Mouse (Mus musculus) cerebellum, adult 2 months (tissue): ENCODE measurements at regions not wholly inside any gene's neighbourhood (a gene's known extent, or its start where the extent isn't known, plus 50 kb on each side); places are given as distances from the start of the nearest gene placed in this dataset.

Source experiments
- DNase-seq, 2 experiments: peaks; one replicate each; pipeline ENCODE4 v3.0.0; 2021
- H3K27ac ChIP-seq: fragments of 200-500 bp; 2 replicates; pipeline ENCODE4 v1.5.1; 2012; ENCODE audit warnings: low read length, control low read depth, inconsistent platforms; ENCODE audit not compliant: insufficient read depth
- H3K27me3 ChIP-seq: fragments of 200-500 bp; 2 replicates; pipeline ENCODE4 v1.6.1; 2012; ENCODE audit warnings: inconsistent platforms, mild to moderate bottlenecking, low read length, moderate library complexity; ENCODE audit not compliant: control insufficient read depth, insufficient read depth
- H3K4me1 ChIP-seq: fragments of 200-500 bp; 2 replicates; pipeline ENCODE4 v1.6.1; 2011; ENCODE audit warnings: low read length; ENCODE audit not compliant: control insufficient read depth, insufficient read depth
- H3K4me3 ChIP-seq: fragments of 200-500 bp; replicated peaks from 2 replicates; pipeline ENCODE3; 2011; ENCODE audit warnings: mild to moderate bottlenecking, low read depth, low read length, control low read depth; ENCODE audit not compliant: insufficient read depth
- CTCF ChIP-seq: fragments of 200-500 bp; IDR thresholded peaks from 2 replicates; pipeline ENCODE4 v1.5.1; 2011; ENCODE audit warnings: low read depth, mild to moderate bottlenecking, control low read depth, low read length, moderate library complexity, borderline replicate concordance; ENCODE audit not compliant: insufficient read depth
- POLR2A ChIP-seq: fragments of 200-500 bp; IDR thresholded peaks from 2 replicates; pipeline ENCODE4 v1.6.1; 2011; ENCODE audit warnings: low read length, control low read depth, borderline replicate concordance; ENCODE audit not compliant: insufficient read depth
- WGBS: fragments of 180-500 bp; shearing (Covaris S2); methylation state at CpG from one replicate; pipeline ENCODE4 v1.1.7; 2018; 5-methylcytosine and 5-hydroxymethylcytosine counted together

- WGBS = 37% methylated on average over 10 of the region's 10 CpGs
- Histone ChIP-seq H3K27me3 (no peaks in the 10 kb centered on the region), H3K4me3 (no peak overlapping the region), H3K4me1 (no peaks in the 10 kb centered on the region), H3K27ac (no peak overlapping the region)
- DNase-seq = no peak
- TF ChIP-seq POLR2A (no peak), CTCF (no peak)
These were observed 257.9 kb upstream of the Zfp64 start for GRCm38 (mm10) chr2:169213314-169213713.

GRCm38 (mm10) chr2:169212676-169213257 is 257.4 kb upstream of the Zfp64 start:
- WGBS = 52% methylated on average over 3 of the region's 3 CpGs
- H3K27me3 ChIP-seq = no peaks in the 10 kb centered on the region
- H3K27ac ChIP-seq = no peak overlapping the region
- no peaks in the 10 kb centered on the region for H3K4me1 ChIP-seq
- H3K4me3 ChIP-seq = no peak overlapping the region
- no peak for DNase-seq
- TF ChIP-seq POLR2A = no peak
- no peak for TF ChIP-seq CTCF

DNA sequence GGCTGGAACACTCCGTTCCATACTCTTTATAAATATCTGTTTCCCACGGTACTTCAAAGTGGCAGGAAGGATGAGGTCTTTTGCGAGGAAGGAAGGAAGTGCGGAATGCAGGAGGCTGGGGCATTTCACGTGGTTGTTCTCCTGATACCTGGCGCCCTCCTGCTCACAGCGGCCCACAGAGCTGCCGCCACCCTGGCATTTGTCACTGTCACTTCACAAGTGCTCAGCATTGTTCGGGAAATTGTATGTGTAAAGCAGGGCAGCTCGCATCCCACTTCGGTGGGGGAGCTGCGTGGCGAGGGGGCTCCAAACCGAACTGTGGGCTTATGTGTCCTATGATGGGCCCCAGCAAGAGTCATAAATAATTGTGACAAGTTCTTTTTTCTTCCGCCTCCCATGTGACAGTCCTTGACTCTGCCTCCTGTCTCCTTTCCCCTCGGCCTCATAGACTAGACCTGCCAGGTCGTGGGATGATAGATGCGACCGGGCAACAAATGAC is 248.9 kb upstream of the Zfp64 start:
- DNase-seq = no peak
- H3K4me1 ChIP-seq = no peaks in the 10 kb centered on the region
- no peak overlapping the region for H3K4me3 ChIP-seq
- H3K27me3 ChIP-seq = no peaks in the 10 kb centered on the region
- 76% methylated on average over 19 of the region's 19 CpGs for WGBS
- no peak for TF ChIP-seq POLR2A
- no peak for TF ChIP-seq CTCF
- no peak overlapping the region for H3K27ac ChIP-seq

DNA sequence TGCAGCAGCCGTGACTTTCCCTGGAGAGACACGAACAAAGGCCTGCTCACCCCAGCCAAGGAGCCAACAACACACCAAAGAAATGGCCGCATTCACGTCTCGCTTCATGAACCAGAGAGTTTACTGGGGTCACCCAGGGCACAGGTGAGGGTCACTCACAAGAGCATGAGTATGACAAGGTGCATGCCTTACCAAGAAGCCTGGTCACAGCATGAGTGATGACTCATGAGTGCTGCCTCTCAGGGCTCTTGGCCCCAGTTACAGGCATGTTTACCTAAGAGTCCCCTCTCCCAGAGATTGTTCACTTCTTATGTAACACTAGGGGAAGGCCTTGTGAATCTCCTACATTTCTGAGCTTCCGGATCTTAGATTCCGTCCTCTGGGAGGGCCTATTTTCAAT is 236.6 kb upstream of the Zfp64 start:
- 67% methylated on average over 7 of the region's 7 CpGs for WGBS
- Histone ChIP-seq H3K4me1 (no peaks in the 10 kb centered on the region), H3K4me3 (no peak overlapping the region), H3K27me3 (no peaks in the 10 kb centered on the region), H3K27ac (no peak overlapping the region)
- no peak for DNase-seq
- TF ChIP-seq POLR2A = no peak
- no peak for TF ChIP-seq CTCF

- 77% methylated on average over 10 of the region's 10 CpGs for WGBS
- no peak overlapping the region for H3K4me3 ChIP-seq
- DNase-seq = no peak
- no peak overlapping the region for H3K27ac ChIP-seq
- no peak for TF ChIP-seq POLR2A
- TF ChIP-seq CTCF = no peak
- no peaks in the 10 kb centered on the region for H3K4me1 ChIP-seq
- H3K27me3 ChIP-seq = no peaks in the 10 kb centered on the region
These were observed 236.1 kb upstream of the Zfp64 start for GRCm38 (mm10) chr2:169191465-169191864.

DNA sequence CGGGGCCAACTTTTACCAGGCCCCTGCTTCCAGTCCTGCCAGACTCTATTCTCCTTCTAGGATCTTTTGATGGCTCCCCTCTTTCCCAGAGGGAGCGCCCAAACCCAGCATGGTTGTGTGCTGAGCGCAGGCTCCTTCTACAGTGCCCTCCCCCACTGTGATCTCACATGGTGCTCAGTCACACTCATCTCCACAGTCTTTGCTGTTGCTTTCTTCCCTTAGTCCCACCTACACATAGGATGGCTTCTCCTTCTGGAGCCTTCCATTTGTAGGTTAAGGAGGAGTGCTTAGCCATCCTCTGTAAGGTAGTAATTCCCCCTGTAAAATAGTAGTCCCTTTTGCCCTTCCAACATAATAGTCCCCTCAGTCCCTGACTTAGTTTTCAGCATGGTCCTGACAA is 222.2 kb upstream of the Zfp64 start:
- no peak overlapping the region for H3K27ac ChIP-seq
- no peaks in the 10 kb centered on the region for H3K4me1 ChIP-seq
- no peak for TF ChIP-seq CTCF
- no peak for TF ChIP-seq POLR2A
- no peaks in the 10 kb centered on the region for H3K27me3 ChIP-seq
- WGBS = 75% methylated on average over 3 of the region's 3 CpGs
- DNase-seq = no peak
- no peak overlapping the region for H3K4me3 ChIP-seq

- H3K4me1 ChIP-seq = no peaks in the 10 kb centered on the region
- TF ChIP-seq POLR2A (no peak), CTCF (no peak)
- 71% methylated on average over 5 of the region's 5 CpGs for WGBS
- H3K27me3 ChIP-seq = no peaks in the 10 kb centered on the region
- no peak overlapping the region for H3K27ac ChIP-seq
- H3K4me3 ChIP-seq = no peak overlapping the region
- no peak for DNase-seq
These were observed 213.4 kb upstream of the Zfp64 start for GRCm38 (mm10) chr2:169168795-169169194.

- Histone ChIP-seq H3K27me3 (no peaks in the 10 kb centered on the region), H3K4me1 (no peaks in the 10 kb centered on the region), H3K27ac (no peak overlapping the region), H3K4me3 (no peak overlapping the region)
- TF ChIP-seq POLR2A = no peak
- no peak for TF ChIP-seq CTCF
- no peak for DNase-seq
- 74% methylated on average over 6 of the region's 6 CpGs for WGBS
These were observed 213.0 kb upstream of the Zfp64 start for GRCm38 (mm10) chr2:169168376-169168775.

GRCm38 (mm10) chr2:169161651-169162050 is 206.3 kb upstream of the Zfp64 start:
- 40% methylated on average over 8 of the region's 8 CpGs for WGBS
- no peaks in the 10 kb centered on the region; the same call in 1 of the 2 replicates for H3K27me3 ChIP-seq
- no peak for DNase-seq
- H3K27ac ChIP-seq = no peak overlapping the region
- H3K4me3 ChIP-seq = no peak overlapping the region
- H3K4me1 ChIP-seq = no peaks in the 10 kb centered on the region
- TF ChIP-seq CTCF (no peak), POLR2A (no peak)
